Mouse (Mus musculus) heart, adult 18-20 months (tissue): ENCODE measurements at regions not wholly inside any gene's neighbourhood (a gene's known extent, or its start where the extent isn't known, plus 50 kb on each side); places are given as distances from the start of the nearest gene placed in this dataset.

Experiments
- DNase-seq, 2 experiments: peaks; one replicate each; pipeline ENCODE4 v3.0.0; 2021 to 2022; ENCODE audit warnings: mixed read lengths in 1 of 2

DNA sequence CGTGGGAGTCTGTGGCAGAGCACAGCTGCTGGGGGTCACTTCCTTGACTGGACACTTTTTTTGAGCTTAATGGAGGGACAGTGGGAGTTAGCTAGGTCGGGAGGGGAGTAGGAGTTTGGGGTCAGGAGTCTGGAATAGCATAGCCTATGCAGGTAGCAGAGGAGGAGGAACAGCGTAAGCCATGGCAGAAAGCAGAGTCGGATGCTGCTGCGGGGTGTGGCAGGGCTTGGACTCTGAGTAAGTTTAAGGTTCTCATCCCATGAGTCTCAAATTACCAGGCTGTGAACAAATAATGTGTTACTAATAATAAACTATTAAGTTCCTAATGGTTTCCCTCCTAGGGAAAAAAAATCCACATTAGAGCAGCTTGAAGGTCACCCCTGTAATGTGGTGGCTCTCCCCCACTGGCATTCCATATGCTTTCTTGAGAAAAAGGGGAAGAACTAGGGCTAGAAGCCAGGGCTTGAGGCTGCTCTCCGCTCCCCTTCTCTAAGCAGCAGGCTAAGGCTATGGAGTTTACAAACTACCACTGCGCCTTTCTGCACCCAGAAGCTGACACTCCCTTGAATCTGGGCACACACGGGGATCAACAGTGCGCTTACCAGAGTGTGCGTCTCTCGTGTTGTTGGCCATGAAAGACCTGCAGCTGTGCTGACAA lies 213.4 kb upstream of the Pgrmc2 start:
- DNase-seq: peak; percentile 14 to 33

DNA sequence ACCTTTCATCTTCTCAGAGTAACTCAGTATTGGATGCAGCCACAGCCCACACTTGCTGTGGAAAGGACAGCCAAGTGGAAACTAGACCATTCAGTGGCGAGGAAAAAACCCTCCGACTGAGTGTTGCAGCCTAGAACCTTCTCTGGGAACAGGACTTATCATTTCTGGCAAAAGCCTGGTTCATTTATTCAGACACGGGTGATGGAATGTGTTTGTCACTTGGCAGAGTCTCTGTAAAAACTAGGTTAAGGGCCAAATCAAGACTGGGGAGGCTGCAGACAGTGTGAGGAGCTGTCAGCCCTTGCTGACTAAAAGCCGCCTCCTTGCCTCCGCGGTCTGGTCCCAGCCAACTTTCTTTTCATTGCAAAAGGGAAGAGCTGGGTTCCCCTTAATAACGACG lies 212.3 kb upstream of the Pgrmc2 start:
- peak; percentile 85 to 94 for DNase-seq

DNA sequence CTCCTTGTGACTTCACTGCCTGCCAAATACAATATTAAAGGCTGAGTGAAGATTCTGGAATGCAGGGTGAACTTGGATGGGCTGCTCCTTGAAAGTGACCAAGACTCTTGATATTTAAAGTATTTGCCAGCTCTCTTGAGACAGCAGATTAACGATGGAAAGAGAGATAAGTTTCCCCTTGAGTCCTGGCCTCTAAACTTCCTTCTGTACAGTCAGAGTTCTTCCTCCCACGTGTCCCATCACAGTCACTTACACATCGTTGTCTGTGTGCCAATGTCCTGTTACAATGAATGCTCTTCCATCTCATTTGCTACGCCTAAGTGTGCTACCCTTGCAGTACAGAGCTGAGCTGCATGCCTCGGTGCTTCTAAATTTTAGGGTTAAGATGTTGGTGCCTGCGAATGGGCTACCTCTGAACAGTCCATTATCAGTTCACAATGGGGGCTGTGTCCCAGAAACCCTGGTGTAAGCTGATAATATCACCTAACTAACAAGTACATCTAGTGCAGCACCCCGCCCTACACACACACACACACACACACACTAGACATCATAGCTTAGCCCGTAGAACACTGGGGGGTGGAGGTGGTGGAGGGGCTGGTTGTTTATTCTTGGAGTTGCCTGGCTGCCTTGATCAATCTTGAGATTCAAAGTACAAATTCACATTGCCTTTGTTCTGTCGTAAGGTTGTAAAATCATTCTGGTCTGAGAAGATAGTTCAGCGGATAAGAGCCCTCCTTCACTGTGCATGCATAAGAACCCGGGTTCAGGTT lies 207.9 kb upstream of the Pgrmc2 start:
- DNase-seq: no peak

DNA sequence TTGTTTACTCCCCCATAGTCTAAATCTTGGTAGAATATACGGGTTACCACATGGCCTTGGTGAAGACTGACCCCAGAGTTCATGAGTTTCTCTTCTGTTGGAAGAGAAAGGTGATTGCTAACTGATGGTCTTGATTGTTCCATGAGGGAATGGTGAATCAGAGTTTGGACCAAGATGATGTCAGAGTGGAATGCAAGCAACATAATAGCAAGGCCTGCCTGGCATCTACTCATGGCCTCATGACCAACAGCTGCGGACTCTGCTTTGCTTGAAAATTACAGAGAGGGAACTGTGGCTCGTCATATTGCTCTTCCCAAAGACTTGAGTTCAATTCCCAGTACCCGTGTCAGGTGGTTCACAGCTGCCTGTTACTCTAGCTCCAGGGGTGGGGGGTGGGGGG lies 205.9 kb upstream of the Pgrmc2 start:
- DNase-seq: no peak

DNA sequence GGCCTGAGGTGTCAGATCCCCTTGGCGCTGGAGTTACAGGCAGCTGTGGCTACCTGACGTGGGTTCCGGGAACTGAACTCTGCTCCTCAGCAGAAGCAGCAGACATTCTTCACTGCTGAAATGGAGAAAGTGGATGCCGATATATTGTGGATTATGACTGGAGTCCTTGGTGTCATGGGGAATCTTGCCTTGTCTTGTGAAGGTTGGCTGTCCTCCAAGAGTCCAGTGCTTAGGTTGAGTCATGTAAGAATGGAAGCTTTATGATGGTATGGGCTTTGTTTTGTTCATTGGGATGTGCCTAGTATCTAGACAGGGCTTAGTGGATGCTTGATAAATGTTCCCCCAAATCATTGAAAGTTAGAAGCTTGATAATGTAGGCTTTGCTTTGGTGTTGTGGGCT lies 205.2 kb upstream of the Pgrmc2 start:
- no peak for DNase-seq

DNA sequence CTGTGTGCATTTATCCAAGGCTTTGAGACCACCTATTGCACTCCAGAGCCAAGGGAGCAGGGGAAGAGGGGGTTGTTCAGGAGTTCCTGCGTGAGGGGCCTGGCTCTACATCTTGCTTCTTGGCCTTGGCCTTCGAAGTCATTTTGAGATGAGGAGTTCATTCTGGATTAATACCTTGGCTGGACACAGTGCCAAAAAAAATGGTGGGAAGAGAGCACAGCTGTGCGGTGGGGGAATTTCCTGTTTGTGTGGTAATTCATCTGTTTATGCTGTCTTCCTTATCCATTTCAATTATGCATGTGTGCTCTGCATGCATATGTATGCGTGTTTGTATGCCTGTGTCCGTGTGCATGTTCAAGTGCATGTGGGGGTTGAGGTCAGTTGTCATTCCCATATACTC lies 202.5 kb upstream of the Pgrmc2 start:
- no peak for DNase-seq

DNA sequence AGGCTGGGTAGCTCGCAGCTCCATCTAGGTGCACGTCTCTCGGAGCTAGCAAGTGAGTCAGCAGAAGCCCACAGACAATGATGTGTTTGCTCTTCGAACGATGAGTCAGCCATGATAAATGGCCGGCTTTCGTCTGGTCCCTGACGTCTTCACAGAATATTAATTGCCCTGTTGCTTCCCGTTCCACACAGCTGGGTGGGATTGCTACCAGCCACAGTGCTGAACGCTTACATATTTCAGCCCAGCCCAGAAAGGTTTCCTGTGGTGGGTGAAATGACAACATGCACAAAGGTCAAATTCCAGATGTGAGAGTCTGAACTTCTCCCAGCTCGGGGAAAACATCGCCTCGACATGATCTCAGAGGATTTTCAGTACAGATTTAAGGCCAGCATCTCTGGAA lies 202.1 kb upstream of the Pgrmc2 start:
- DNase-seq: peak; percentile 69 to 86

DNA sequence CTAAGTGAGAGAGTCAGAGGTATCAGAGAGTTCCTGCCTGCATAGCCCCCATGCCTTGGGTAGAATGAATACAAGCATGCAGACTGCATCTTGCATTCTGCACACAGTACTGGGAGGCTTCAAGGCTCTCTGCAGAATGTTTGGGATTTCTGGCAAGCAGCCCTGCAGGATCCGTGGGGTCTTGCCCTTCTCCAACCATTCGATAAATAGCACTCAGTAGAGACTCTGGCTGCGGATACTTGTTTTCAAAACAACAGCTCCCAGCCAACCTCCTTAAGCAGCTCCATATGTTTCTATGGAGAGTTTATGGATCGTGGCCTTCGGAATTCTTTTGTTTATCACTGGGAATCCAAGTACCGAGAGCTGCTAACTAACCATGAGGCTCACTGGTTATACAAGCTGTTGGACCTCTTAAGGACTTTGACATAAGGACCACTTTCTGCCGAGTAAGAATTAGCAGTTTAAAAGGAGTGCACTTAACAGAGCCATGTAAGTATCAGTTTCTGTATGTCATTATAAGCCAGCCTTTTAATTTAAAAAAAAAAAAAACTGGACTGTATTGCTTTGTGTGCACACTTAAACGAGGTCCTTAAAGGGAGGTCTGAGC lies 199.7 kb upstream of the Pgrmc2 start:
- peak; percentile 23 to 42 for DNase-seq

DNA sequence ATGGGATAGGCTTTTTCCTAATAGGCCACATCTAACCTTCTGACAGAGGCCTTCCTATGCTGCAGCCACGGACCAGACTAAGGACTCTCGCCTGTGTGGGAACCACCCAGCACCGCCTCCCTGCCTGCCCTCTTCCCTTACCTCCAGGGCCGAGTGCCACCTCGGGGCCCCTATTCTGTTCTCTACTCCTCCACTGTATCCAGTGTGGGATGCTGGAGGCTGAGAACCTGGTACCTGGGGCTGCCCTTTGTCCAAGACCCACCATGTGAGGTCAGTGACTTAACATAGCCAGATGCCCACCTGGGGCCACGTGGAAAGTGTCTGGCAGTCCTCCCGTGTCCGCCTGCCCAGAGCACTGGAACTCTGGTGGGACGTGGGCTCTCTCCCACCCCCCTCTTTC lies 193.2 kb upstream of the Pgrmc2 start:
- no peak for DNase-seq

DNA sequence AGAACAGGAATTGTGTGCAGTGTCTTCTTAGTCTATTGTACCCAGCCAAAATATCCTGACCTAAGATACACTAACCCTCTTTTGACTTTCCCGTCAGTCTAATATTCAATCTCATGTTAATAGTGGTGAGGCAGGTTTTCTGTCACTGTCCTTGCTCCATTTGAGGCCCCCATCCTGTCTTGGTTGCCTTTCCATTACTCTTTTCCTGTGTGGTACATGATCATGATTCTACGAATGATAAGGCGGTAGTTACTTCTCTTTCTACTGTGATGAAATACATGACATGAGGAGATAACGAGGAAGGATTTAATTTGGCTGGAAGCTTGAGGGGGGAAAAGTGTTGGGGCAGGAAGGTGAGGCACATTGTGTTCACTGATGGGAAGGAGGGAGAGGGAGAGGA lies 185.7 kb upstream of the Pgrmc2 start:
- no peak for DNase-seq

DNA sequence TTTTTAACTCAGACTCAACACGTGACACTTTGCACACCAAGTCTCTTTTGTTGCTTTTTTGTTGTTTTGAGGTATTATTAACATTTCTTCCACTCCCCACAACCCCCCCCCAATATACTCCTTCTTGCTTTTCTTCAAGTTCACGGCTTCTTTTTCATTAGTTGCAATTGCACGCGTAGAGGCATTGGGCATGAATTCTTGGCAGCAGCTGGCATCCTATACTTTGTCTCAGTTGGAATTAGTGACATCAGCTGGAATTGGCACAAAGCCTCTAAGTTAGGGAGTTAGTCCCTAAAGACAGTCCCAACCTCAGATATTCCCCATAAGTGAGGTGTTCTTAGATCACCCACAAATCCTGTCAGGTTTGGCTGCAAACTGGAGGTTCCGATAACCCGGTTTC lies 183.4 kb upstream of the Pgrmc2 start:
- no peak for DNase-seq

DNA sequence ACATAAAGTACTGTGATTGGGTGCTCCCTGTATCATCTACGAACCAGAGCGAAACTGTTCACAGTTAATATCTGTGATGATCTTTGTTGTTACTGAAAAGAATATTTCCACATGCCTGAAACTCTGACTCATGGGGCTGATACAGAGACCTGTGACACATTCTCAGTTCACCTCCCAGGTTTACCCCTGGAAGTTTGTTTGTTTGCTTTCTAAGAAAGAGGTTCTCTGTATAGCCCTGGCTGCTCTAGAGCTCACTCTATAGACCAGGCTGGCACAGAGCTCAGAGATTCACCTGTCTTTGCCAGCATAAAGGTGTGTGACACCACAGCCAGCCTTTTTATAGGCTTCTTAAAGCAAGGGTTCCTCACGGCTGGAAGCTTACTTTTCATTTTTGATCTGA lies 182.6 kb upstream of the Pgrmc2 start:
- DNase-seq: no peak

DNA sequence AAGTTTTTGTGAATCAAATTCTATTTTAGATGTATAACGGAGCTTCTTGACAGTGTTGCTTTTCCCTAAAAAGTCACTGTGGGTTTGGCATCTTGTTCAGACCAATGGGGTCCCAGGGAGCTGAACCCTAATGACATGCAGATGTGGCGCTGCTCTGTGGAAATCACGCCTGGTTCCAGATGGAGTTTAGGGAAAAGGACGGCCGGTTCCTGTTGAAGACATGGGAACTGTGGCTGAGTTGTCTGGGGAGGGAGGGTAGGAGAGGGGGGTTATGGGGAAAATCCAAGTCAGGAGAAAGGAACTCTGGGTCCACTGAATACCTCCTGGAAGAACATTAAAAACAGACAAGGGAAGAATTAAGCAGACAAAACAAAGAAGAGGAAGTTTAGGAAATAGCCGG lies 175.4 kb upstream of the Pgrmc2 start:
- peak in 1 of 2 experiments; percentile 25 for DNase-seq

DNA sequence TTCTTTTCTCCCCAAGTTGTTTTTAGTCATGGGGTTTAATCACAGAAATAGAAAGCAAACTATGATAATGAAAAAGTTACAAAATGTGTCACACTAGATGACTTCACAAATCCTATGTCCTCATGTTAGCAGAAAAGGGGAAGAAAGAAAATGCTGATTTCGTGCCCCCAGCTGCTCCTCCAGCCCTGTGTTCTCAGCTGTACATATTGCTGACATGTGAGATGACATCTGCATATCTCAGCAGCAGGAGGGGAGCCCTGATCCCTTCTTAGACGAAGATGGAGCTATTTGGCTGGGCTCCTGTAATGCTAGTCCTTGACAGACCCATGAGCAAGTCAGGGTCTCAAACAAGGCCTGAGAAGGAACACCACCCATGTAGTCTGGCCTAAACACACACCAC lies 162.1 kb upstream of the Pgrmc2 start:
- DNase-seq: no peak

DNA sequence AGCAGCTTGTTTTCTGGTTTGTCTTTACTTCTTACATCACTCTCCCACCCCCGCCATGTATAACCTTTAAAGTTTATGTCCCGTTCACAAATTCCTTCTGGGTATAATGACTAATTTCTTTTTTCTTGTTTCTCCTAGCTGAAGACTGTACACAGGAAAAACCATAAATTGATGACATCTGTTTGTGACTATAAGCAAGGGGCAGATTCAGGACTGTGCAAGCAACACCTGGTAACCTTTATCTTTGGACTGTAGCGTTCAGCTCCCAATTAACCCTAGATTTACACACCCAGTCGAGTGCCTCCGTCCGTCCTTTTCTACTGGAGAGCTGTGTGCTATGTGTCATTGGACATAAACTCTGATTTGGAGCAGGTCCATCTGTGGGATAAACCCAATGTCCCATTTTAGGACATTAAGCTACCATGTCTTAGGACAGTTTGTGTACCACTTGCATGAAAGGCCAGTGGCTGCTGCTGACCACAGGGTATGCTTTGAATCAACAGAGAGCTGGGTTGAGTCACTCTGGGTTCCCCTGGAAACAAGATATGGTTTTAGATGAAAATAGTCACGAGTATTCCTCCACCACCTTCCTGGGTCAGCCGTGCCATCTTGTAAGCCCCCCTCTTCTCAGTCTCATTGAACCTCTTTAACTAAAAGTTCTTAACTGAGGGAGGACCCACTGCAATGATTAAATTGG lies 159.2 kb upstream of the Pgrmc2 start:
- no peak for DNase-seq

DNA sequence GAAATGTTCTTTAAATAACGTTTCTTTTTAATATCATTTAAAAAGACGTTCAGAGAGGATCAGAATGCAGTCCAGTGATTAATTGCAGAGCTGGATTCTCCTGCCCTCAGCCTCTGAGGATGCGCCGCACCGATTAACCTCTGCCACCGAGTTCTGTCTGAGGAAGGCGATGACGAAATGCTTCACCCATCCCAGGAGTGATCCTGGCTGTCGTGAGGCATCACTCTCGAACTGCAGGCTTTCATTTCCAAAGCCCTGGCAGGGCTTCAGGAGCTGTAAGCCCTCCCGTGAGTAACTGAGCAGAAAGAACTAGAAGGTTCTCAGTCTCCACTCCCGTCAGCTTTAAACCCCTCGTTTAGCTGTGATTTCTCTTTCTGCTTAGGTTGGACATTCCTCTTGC lies 157.0 kb upstream of the Pgrmc2 start:
- DNase-seq: no peak

DNA sequence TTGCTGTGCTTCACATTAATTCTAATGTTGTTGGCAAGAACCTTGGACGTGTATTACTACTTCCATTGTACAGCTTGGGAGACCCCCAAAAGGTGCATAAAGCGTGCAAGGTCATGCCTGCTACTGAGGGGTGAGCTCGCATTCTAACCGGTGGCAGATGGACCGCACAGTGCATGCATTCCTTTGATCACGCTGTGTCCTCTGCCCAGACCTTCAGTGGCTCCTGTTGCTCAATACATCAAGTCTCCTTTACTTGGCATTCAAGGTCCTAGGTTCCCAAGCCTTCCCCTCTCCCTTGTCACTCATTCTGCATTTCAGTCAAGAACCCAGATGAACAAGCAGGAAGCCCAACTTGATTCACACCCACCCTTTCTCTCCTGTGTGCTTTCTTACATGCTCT lies 156.4 kb upstream of the Pgrmc2 start:
- no peak for DNase-seq

DNA sequence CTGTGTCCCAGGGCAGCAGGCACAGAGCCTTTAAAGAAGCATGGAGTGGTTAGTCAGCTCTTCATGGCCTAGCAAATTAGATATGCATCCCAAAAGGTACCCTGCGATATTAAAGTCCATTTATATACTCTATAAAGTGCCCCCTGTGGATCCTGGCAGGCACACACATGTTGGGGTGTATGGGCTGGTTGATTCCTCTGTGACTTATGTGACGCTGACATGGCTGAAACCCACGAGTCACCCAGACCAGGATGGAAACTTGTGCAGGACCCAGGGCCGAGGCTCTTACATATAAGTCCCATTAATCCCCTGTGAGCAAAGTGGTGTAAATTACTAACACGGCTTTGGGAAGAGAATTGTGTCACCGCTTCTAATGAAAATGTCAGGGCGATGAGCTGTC lies 155.2 kb upstream of the Pgrmc2 start:
- no peak for DNase-seq

DNA sequence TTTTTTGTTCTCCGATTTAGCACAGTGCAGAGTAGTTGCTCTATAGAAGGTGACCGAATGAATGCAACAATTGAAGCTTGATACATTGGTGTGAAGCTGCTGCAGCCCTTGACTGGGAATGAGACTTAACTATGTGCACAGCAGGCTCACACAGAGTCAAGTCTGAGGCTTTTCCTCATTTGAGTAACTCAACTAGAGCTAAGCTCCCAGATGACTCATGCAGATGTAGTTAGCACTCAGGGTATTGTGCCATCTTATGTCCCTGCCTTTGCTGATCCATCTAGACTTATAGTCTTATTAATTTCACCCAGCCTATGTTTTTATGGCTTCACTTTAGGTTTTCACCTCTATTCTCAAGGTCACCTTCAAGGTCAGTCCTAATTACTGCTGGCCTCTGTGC lies 152.8 kb upstream of the Pgrmc2 start:
- no peak for DNase-seq

DNA sequence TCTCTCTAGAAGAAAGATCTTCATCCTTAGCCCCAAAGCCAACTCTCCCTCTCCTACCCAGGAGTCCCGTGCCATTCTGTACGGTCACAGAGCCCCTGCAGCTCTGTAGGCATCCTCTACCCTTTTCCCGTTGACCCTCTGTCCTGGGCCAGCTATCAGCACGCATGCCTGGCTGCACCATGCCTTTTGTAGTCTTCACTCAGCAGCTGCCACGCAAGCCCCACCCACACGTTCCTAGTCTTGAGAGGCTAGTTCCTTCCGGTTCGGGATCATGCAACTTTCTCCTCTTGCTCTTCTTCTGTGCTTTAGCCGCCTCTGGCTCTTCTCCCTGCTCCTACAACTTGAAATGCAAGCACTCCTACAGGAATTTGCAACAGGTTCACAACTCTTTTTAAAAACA lies 152.1 kb upstream of the Pgrmc2 start:
- DNase-seq: peak; percentile 28 to 36

DNA sequence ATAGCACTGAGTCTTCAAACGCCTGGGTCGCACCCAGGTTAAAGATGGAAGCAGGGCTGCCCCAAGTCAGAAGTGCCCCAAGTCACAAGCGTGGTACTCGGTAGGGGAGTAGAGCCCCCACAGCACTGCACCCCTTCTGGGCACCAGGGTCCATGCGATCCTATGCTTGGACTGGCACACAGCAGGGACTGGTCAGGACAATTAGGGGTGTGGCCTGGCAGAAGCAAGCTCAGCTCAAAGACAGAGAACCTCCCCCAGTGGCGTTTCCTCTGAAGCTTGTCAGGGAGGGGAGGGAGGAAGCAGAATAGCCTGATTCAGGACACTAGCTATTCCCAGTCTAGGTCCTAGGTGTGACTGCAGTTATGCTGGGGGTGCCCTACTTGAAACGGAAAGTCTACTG lies 151.3 kb upstream of the Pgrmc2 start:
- DNase-seq: no peak

DNA sequence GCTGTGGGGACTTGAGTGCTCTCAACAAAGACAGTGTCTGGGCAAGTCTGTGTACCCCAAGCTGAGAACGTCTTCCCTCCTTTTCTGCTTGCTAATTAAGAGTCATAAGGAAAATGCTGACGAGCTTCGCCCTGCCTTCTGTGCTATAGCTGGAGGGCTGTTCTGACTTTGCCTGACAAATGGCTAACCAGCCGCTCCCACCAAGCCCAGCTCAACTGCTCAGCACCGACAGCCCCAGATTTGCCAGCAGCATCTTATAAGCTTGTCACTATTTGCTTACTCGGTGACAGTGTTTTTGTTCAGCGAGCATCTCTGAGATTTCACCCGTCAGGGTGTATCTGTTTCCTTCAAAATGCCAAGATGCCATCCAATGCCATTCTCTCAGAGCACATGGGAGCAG lies 150.6 kb upstream of the Pgrmc2 start:
- no peak for DNase-seq

DNA sequence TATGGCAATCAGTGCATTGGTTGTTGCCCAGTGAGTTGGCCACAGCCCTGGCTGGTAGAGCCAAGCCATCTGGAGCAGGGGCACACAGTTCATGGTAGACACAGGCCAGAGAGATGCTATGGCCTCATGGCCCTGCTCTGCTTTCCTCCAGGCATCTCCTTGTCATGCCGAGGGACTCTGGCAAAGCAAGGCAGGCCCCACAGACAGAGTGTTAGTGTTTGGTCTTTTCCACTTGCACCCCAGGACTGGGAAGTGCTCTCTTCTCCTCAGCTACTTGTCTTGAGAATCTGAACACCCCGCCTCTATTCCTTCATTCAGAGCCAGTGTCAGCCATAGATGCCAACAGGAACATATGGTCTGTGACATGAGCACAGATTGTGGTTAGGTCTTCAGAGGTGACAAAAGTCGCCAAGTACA lies 148.1 kb upstream of the Pgrmc2 start:
- no peak for DNase-seq
